Mouse (Mus musculus): ENCODE data around the gene Ccl4. TPM values are rescaled to one million over a fixed set of nuclear protein-coding genes. Genes with fewer than 3 reads are reported as not detected.

Ccl4 gene
- 0.35 and 0.42 TPM in 2 replicates for polyA plus RNA-seq (2012; rRNA removed)

DNA sequence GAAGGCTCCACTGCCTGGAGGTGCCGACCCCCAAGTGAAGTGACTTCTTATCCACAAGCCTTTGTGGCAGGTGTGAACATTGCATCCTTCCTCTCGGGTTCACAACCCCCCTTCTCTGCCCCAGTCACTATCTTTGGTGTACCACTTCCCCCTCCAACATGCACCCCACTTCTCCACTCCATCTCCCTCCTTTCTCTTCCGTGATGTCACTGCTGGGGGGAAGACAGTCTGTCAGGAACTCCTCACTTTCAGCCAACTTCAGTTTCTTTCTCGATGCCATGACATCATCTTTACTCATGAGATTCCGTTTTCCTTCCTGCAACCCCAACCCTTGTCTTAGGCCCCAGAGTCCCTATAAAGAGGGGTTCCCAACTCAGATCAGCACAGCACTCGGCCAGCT, at the start of gene Ccl4:
Ccl4 (plus strand) TSS at position 381 of the 400 bp plus-strand sequence.
- Histone ChIP-seq H3K4me1 (ENCODE audit: control insufficient read depth, insufficient read depth, low read length) (no peaks in the 10 kb centered on the region), H3K27ac (ENCODE audit: insufficient read depth, low read length) (no peak within 1 kb of the TSS), H3K4me3 (ENCODE audit: insufficient read depth, low read length) (no peak within 1 kb of the TSS)
- TF ChIP-seq CTCF (IDR thresholded peaks at IDR 0.05; ENCODE audit: extremely low read depth, insufficient read depth, low read length) = no peak

DNA sequence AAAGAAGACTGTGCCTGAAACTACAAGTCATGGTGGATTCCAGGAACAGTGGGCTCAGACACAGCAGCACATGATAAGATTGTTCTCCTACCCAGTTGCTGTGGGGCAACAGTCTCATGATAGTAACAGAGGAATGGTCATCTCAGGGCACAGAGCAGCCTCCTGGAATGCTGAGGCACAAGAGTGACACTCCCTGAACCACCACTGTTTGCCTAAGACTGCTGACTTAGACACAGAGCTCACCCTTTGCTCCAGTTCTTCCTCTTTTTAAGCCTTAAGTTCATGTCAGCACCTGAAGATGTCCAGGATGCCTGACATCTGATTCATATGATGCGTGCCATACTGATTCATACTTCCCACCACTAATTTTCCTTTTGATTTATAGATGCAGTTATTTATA, 45.8 kb upstream of the Ccl4 start:
- TF ChIP-seq POLR2A (IDR thresholded peaks at IDR 0.05; ENCODE audit: extremely low read depth, insufficient read depth, low read length) (no peak), CTCF (IDR thresholded peaks at IDR 0.05; ENCODE audit: extremely low read depth, insufficient read depth, low read length) (no peak)
- Histone ChIP-seq H3K4me3 (ENCODE audit: insufficient read depth, low read length) (no peak overlapping the region), H3K27ac (ENCODE audit: insufficient read depth, low read length) (no peak overlapping the region), H3K4me1 (ENCODE audit: control insufficient read depth, insufficient read depth, low read length) (no peaks in the 10 kb centered on the region)

DNA sequence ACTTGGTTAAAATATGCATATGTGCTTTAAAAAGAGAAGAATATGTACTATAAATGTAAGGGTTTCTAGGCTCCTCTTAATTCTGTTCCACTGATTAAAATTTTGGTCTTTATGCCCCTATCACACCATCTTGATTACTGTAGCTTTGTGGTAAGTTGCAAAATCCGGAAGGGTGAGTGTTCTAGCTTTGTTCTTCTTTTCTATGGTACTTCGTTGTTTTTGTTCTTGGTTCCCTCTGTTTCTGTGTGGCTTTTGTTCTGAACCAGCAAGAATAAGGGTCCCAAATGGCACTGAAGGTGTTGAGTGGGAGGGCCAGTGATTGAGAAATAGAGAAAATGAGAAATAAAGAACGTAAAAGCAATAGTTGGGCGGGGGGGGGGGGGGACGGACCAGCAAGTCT, 44.1 kb upstream of the Ccl4 start:
- no peak for TF ChIP-seq POLR2A (IDR thresholded peaks at IDR 0.05; ENCODE audit: extremely low read depth, insufficient read depth, low read length)
- no peak for TF ChIP-seq CTCF (IDR thresholded peaks at IDR 0.05; ENCODE audit: extremely low read depth, insufficient read depth, low read length)
- Histone ChIP-seq H3K27ac (ENCODE audit: insufficient read depth, low read length) (no peak overlapping the region), H3K4me1 (ENCODE audit: control insufficient read depth, insufficient read depth, low read length) (no peaks in the 10 kb centered on the region), H3K4me3 (ENCODE audit: insufficient read depth, low read length) (no peak overlapping the region)

DNA sequence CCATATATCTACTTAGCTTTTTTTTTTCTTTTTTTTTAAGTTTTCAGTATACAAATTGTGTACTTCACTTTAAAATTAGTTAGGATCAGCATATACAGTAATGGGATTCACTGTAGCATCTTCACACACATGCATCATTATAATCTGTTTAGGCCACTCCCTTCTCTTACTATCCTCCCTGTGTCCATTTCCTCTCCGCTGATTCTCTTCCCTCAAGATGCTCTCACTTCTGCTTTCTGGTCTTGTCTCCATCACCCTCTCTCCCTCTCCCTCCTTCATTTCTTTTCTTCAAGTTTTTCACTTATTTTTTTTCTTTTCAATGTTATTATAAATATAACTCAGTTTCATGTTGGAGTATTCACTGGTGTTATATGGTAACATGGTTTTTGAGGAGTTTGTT, 43.3 kb upstream of the Ccl4 start:
- Histone ChIP-seq H3K4me1 (ENCODE audit: control insufficient read depth, insufficient read depth, low read length) (no peaks in the 10 kb centered on the region), H3K4me3 (ENCODE audit: insufficient read depth, low read length) (no peak overlapping the region), H3K27ac (ENCODE audit: insufficient read depth, low read length) (no peak overlapping the region)
- TF ChIP-seq CTCF (IDR thresholded peaks at IDR 0.05; ENCODE audit: extremely low read depth, insufficient read depth, low read length) (no peak), POLR2A (IDR thresholded peaks at IDR 0.05; ENCODE audit: extremely low read depth, insufficient read depth, low read length) (no peak)

DNA sequence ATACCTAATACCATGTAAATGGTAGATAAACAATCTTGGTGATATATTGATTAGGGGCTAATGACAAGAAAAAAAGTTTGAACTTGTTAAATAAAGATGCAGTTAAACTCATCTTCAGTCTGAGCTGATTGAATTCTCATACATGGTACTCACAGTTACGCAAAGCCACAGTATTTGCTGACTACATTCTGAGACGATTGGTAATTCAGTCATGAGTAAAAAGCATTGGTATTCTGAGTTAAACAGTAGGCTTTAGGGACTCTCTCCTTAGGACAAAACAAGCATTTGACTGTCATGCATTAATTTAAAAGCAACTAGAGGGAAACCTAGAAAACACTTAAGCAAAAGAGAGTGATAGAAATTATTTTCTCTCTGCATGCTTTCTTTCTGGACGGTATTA, 38.8 kb upstream of the Ccl4 start:
- Histone ChIP-seq H3K4me1 (ENCODE audit: control insufficient read depth, insufficient read depth, low read length) (no peaks in the 10 kb centered on the region), H3K27ac (ENCODE audit: insufficient read depth, low read length) (no peak overlapping the region), H3K4me3 (ENCODE audit: insufficient read depth, low read length) (no peak overlapping the region)
- TF ChIP-seq POLR2A (IDR thresholded peaks at IDR 0.05; ENCODE audit: extremely low read depth, insufficient read depth, low read length) = no peak
- TF ChIP-seq CTCF (IDR thresholded peaks at IDR 0.05; ENCODE audit: extremely low read depth, insufficient read depth, low read length) = no peak

DNA sequence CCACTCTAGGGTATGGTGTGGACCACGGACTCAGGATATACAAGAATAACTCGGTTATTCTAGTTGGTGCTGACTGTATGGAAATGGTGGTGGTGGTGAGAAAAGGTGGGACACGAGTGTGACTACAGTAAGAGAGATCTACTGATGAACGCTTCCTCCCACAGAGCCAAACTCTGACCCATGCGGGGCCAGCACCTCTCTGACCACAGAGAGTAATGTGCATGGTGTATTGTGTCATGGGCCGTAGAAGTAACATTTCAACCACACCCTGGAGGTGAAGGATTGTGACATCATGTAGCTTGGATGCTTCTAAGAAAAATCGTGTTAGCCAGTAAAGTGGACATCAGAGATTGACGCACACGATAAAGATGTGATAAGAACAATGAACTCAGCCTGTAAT, 33.6 kb upstream of the Ccl4 start:
- Histone ChIP-seq H3K4me1 (ENCODE audit: control insufficient read depth, insufficient read depth, low read length) (no peaks in the 10 kb centered on the region), H3K27ac (ENCODE audit: insufficient read depth, low read length) (no peak overlapping the region), H3K4me3 (ENCODE audit: insufficient read depth, low read length) (no peak overlapping the region)
- no peak for TF ChIP-seq POLR2A (IDR thresholded peaks at IDR 0.05; ENCODE audit: extremely low read depth, insufficient read depth, low read length)
- TF ChIP-seq CTCF (IDR thresholded peaks at IDR 0.05; ENCODE audit: extremely low read depth, insufficient read depth, low read length) = no peak

DNA sequence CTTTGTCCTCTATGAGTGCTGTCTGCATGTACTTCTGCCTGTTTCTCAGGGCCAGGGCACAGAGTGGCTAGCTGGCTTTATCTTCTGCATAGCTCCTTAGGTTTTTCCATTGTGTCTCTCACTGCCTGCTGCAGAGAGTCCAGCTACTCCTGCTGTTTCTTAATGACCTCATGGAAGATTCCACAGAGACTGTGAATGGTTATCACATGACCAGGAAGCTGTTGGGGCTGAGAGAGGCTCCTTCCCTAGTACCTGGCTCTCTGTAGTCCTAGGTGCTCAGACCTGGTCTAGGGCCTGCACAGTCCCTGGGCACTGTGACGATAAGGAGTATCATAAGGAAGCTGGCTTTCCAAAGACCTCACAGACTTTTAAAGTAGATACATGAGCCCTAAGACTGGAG, 31.8 kb upstream of the Ccl4 start:
- TF ChIP-seq CTCF (IDR thresholded peaks at IDR 0.05; ENCODE audit: extremely low read depth, insufficient read depth, low read length) = no peak
- no peak for TF ChIP-seq POLR2A (IDR thresholded peaks at IDR 0.05; ENCODE audit: extremely low read depth, insufficient read depth, low read length)
- H3K4me3 ChIP-seq (ENCODE audit: insufficient read depth, low read length) = no peak overlapping the region
- H3K27ac ChIP-seq (ENCODE audit: insufficient read depth, low read length) = no peak overlapping the region
- peaks cover 2% of the 10 kb centered on the region for H3K4me1 ChIP-seq (ENCODE audit: control insufficient read depth, insufficient read depth, low read length)

DNA sequence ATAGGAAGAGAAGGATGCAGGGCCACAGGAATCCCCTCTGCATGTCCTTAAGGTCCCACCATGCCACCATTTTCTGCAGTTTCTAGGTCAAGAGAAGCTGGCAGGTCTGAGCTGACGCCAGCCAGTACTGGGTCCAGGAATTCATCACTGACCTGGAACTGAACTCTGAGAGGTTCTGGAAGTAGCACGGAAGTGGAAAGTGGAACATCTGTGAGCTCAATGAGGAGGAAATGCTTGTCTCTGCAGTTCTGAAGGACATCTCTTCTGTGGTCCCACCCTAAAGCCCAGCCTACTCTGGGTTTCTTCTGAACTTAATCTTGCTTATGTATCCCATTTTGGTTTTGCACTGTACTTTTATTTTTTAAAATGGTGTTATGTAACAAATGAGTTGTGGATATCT, 31.3 kb upstream of the Ccl4 start:
- H3K4me3 ChIP-seq (ENCODE audit: insufficient read depth, low read length) = no peak overlapping the region
- TF ChIP-seq CTCF (IDR thresholded peaks at IDR 0.05; ENCODE audit: extremely low read depth, insufficient read depth, low read length) (no peak), POLR2A (IDR thresholded peaks at IDR 0.05; ENCODE audit: extremely low read depth, insufficient read depth, low read length) (no peak)
- H3K4me1 ChIP-seq (ENCODE audit: control insufficient read depth, insufficient read depth, low read length) = peaks cover 2% of the 10 kb centered on the region
- H3K27ac ChIP-seq (ENCODE audit: insufficient read depth, low read length) = no peak overlapping the region

DNA sequence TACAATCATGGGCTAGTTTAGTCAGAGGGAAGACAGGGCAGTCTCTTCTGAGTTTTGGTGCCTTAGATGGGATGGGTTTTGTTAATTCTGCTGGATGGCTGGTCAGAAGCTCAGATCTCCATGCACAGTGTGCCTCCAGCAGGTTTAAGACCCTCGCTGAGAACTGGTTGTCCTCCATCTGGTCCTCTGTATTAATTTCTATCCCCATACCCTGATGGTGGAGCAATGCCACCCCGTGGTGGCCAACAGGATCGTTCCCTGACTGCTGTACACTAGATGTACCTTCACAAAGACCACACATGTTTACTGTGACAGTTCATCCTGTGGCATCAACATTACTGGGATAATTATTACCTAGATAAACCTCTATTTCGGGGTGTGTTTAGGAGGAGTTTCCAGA, 29.6 kb upstream of the Ccl4 start:
- peaks cover 2% of the 10 kb centered on the region for H3K4me1 ChIP-seq (ENCODE audit: control insufficient read depth, insufficient read depth, low read length)
- no peak overlapping the region for H3K4me3 ChIP-seq (ENCODE audit: insufficient read depth, low read length)
- H3K27ac ChIP-seq (ENCODE audit: insufficient read depth, low read length) = no peak overlapping the region
- TF ChIP-seq POLR2A (IDR thresholded peaks at IDR 0.05; ENCODE audit: extremely low read depth, insufficient read depth, low read length) = no peak
- no peak for TF ChIP-seq CTCF (IDR thresholded peaks at IDR 0.05; ENCODE audit: extremely low read depth, insufficient read depth, low read length)

DNA sequence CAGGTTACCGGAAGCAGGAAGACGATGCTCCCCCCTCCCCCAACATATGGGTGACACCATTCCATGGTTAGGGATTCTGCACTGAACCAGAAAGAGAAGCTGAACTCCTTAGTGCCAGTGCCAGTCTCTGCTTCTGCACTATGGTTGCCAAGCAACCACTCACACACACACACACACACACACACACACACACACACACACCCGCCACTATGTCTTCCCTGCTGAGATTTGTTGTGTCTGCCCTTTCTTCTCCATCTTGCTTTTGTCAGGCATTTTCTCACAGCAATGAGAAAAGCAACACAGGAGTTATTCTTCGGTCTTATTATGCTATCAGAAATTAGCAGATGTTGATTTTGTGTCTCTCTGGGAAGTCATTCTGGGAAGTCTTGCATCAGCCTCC, 28.0 kb upstream of the Ccl4 start:
- Histone ChIP-seq H3K4me3 (ENCODE audit: insufficient read depth, low read length) (no peak overlapping the region), H3K4me1 (ENCODE audit: control insufficient read depth, insufficient read depth, low read length) (peaks cover 2% of the 10 kb centered on the region), H3K27ac (ENCODE audit: insufficient read depth, low read length) (no peak overlapping the region)
- TF ChIP-seq POLR2A (IDR thresholded peaks at IDR 0.05; ENCODE audit: extremely low read depth, insufficient read depth, low read length) = no peak
- no peak for TF ChIP-seq CTCF (IDR thresholded peaks at IDR 0.05; ENCODE audit: extremely low read depth, insufficient read depth, low read length)

DNA sequence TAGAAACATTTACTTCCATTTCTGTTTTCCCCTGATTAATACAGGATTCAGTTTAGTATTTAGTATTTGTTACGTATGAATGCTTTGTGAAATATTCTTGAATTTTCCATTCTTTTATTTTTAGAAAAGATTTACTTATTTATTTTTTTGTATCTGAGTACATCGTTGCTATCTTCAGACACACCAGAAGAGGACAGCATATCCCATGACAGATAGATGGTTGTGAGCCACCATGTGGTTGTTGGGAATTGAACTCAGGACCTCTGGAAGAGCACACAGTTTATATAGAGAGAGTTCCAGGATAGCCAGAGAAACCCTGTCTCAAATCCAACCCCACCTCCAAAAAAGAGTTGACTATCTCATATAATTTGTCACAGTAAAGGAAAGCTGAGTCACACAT, 27.5 kb upstream of the Ccl4 start:
- Histone ChIP-seq H3K4me3 (ENCODE audit: insufficient read depth, low read length) (no peak overlapping the region), H3K4me1 (ENCODE audit: control insufficient read depth, insufficient read depth, low read length) (peaks cover 2% of the 10 kb centered on the region), H3K27ac (ENCODE audit: insufficient read depth, low read length) (no peak overlapping the region)
- TF ChIP-seq CTCF (IDR thresholded peaks at IDR 0.05; ENCODE audit: extremely low read depth, insufficient read depth, low read length) = no peak
- no peak for TF ChIP-seq POLR2A (IDR thresholded peaks at IDR 0.05; ENCODE audit: extremely low read depth, insufficient read depth, low read length)

Measured in cortical plate, adult 2 months (tissue).